Mouse (Mus musculus): ENCODE measurements around the gene Bcl11b. TPM values are rescaled to one million over a fixed set of nuclear protein-coding genes. Genes with fewer than 3 reads are reported as not detected.
A peak's percentile ranks its signal among the peaks of the same experiment; 100 is the strongest.

Bcl11b gene
- polyA plus RNA-seq, 1 experiment from 2014 or later, result 27.0 TPM

GRCm38 (mm10) chr12:107997241-107997640, 6.2 kb downstream of the Bcl11b start:
- H3K9ac ChIP-seq (replicated peaks), result peak overlapping the region; percentile 46; the same call in 1 of the 2 replicates
- H3K36me3 ChIP-seq, result no peaks in the 10 kb centered on the region
- no peak for ATAC-seq
- peak overlapping the region; percentile 96 for H3K4me3 ChIP-seq (replicated peaks)
- H3K4me2 ChIP-seq (replicated peaks), result peak overlapping the region; percentile 84
- WGBS, result 25% methylated on average over 3 of the region's 3 CpGs
- H3K27me3 ChIP-seq, result no peaks in the 10 kb centered on the region
- no peak overlapping the region for H3K27ac ChIP-seq
- peaks cover 78% of the 10 kb centered on the region for H3K4me1 ChIP-seq (replicated peaks)
- H3K9me3 ChIP-seq, result no peaks in the 10 kb centered on the region

GRCm38 (mm10) chr12:107996773-107997172, 6.6 kb downstream of the Bcl11b start:
- H3K27me3 ChIP-seq, result no peaks in the 10 kb centered on the region
- peak overlapping the region; percentile 1; the same call in 1 of the 2 replicates for H3K27ac ChIP-seq
- peak overlapping the region; percentile 96; the same call in 1 of the 2 replicates for H3K4me3 ChIP-seq (replicated peaks)
- peak overlapping the region; percentile 46; the same call in 1 of the 2 replicates for H3K9ac ChIP-seq (replicated peaks)
- WGBS, result 54% methylated on average over 4 of the region's 4 CpGs
- H3K36me3 ChIP-seq, result no peaks in the 10 kb centered on the region
- H3K4me2 ChIP-seq (replicated peaks), result peak overlapping the region; percentile 84
- no peaks in the 10 kb centered on the region for H3K9me3 ChIP-seq
- H3K4me1 ChIP-seq (replicated peaks), result peaks cover 80% of the 10 kb centered on the region
- ATAC-seq, result no peak

- Histone ChIP-seq H3K4me3 (replicated peaks) (no peak overlapping the region), H3K9ac (replicated peaks) (no peak overlapping the region), H3K9me3 (no peaks in the 10 kb centered on the region), H3K4me1 (replicated peaks) (peaks cover 85% of the 10 kb centered on the region), H3K27ac (no peak overlapping the region), H3K27me3 (no peaks in the 10 kb centered on the region), H3K36me3 (no peaks in the 10 kb centered on the region), H3K4me2 (replicated peaks) (peak overlapping the region; percentile 22; the same call in 1 of the 2 replicates)
- WGBS, result 73% methylated on average over 6 of the region's 6 CpGs
- ATAC-seq, result no peak
These were observed 7.2 kb downstream of the Bcl11b start for GRCm38 (mm10) chr12:107996216-107996615.

DNA sequence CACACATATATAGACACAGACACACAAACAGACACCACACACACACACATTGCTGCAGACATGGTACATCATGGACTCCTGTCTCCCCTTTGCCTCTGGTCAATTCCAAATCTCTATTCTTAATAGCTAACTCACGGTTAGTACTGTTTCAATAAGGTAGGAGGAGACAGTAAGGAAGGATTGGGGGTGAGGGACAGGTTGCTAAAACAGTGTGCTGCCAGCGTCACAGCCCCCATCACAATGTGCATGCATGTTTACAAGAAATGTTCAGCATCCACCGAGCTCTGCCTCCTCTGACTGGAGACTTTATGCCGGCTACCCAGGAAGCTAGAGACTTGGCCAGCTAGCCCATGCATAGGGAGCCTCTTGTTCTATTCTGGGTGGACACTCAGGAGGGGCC, 9.0 kb downstream of the Bcl11b start:
- Histone ChIP-seq H3K27ac (peak overlapping the region; percentile 2; the same call in 1 of the 2 replicates), H3K9me3 (no peaks in the 10 kb centered on the region), H3K4me1 (replicated peaks) (peaks cover 87% of the 10 kb centered on the region), H3K4me3 (replicated peaks) (0 out of 2 replicates have a peak overlapping the region, but pooled peaks have one; percentile 11), H3K27me3 (0 out of 2 replicates have a peak, but pooled peaks cover 1% of the 10 kb centered on the region), H3K9ac (replicated peaks) (peak overlapping the region; percentile 24; the same call in 1 of the 2 replicates), H3K36me3 (peaks cover 2% of the 10 kb centered on the region), H3K4me2 (replicated peaks) (peak overlapping the region; percentile 37)
- WGBS, result 67% methylated on average over 4 of the region's 4 CpGs
- ATAC-seq, result no peak

DNA sequence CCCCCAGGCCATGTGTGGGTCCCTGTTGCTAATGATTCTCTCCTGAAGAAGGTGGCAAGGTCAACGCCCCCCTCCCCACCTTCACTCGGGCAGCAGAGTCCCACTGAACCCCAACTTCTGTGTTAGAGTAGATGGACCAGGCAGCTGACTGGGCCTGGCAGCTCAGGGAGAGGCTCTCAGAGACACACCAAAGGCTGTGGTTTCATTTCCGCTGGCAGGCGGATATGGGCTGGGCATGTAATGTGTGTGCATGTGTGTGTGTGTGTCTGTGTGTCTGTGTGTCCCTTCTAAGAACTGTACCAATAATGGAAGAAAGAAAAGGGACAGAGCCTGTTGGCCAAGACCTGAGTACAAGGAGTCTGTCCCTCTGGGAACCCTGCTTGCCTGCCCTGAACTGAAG, 10.4 kb downstream of the Bcl11b start:
- H3K27me3 ChIP-seq, result 0 out of 2 replicates have a peak, but pooled peaks cover 5% of the 10 kb centered on the region
- H3K9me3 ChIP-seq, result no peaks in the 10 kb centered on the region
- no peak for ATAC-seq
- peaks cover 93% of the 10 kb centered on the region for H3K4me1 ChIP-seq (replicated peaks)
- H3K4me3 ChIP-seq (replicated peaks), result no peak overlapping the region
- H3K27ac ChIP-seq, result no peak overlapping the region
- H3K4me2 ChIP-seq (replicated peaks), result 0 out of 2 replicates have a peak overlapping the region, but pooled peaks have one; percentile 9
- peaks cover 7% of the 10 kb centered on the region for H3K36me3 ChIP-seq
- no peak overlapping the region for H3K9ac ChIP-seq (replicated peaks)
- 86% methylated on average over 4 of the region's 4 CpGs for WGBS

GRCm38 (mm10) chr12:107991191-107991590, 12.2 kb downstream of the Bcl11b start:
- Histone ChIP-seq H3K27me3 (0 out of 2 replicates have a peak, but pooled peaks cover 5% of the 10 kb centered on the region), H3K9ac (replicated peaks) (0 out of 2 replicates have a peak overlapping the region, but pooled peaks have one; percentile 29), H3K4me3 (replicated peaks) (no peak overlapping the region), H3K27ac (0 out of 2 replicates have a peak overlapping the region, but pooled peaks have one; percentile 39), H3K36me3 (peaks cover 10% of the 10 kb centered on the region), H3K4me2 (replicated peaks) (no peak overlapping the region; the same call in 1 of the 2 replicates), H3K4me1 (replicated peaks) (peaks cover 90% of the 10 kb centered on the region), H3K9me3 (no peaks in the 10 kb centered on the region)
- WGBS, result 65% methylated on average over 11 of the region's 11 CpGs
- ATAC-seq, result no peak

- 75% methylated on average over 8 of the region's 8 CpGs for WGBS
- Histone ChIP-seq H3K36me3 (peaks cover 3% of the 10 kb centered on the region; the same call in 1 of the 2 replicates), H3K4me2 (replicated peaks) (no peak overlapping the region), H3K27me3 (peaks cover 4% of the 10 kb centered on the region), H3K9ac (replicated peaks) (no peak overlapping the region), H3K27ac (no peak overlapping the region), H3K4me3 (replicated peaks) (no peak overlapping the region), H3K9me3 (no peaks in the 10 kb centered on the region), H3K4me1 (replicated peaks) (peaks cover 67% of the 10 kb centered on the region)
- ATAC-seq, result no peak
These were observed 20.2 kb downstream of the Bcl11b start for GRCm38 (mm10) chr12:107983211-107983610.

- Histone ChIP-seq H3K4me1 (replicated peaks) (peaks cover 67% of the 10 kb centered on the region), H3K9ac (replicated peaks) (no peak overlapping the region), H3K9me3 (no peaks in the 10 kb centered on the region), H3K36me3 (peaks cover 3% of the 10 kb centered on the region; the same call in 1 of the 2 replicates), H3K4me3 (replicated peaks) (no peak overlapping the region), H3K27ac (no peak overlapping the region), H3K4me2 (replicated peaks) (no peak overlapping the region), H3K27me3 (peaks cover 6% of the 10 kb centered on the region)
- no peak for ATAC-seq
- WGBS, result 73% methylated on average over 9 of the region's 9 CpGs
These were observed 21.1 kb downstream of the Bcl11b start for GRCm38 (mm10) chr12:107982306-107982705.

- Histone ChIP-seq H3K4me2 (replicated peaks) (peak overlapping the region; percentile 71), H3K4me3 (replicated peaks) (no peak overlapping the region), H3K4me1 (replicated peaks) (peaks cover 71% of the 10 kb centered on the region), H3K9me3 (no peaks in the 10 kb centered on the region), H3K9ac (replicated peaks) (no peak overlapping the region), H3K36me3 (no peaks in the 10 kb centered on the region), H3K27me3 (peaks cover 6% of the 10 kb centered on the region), H3K27ac (peak overlapping the region; percentile 78; the same call in 1 of the 2 replicates)
- WGBS, result 22% methylated on average over 6 of the region's 6 CpGs
- no peak for ATAC-seq
These were observed 22.2 kb downstream of the Bcl11b start for GRCm38 (mm10) chr12:107981231-107981630.

GRCm38 (mm10) chr12:107980261-107980961, 23.0 kb downstream of the Bcl11b start:
- Histone ChIP-seq H3K4me3 (replicated peaks) (peak overlapping the region; percentile 36), H3K9ac (replicated peaks) (peak overlapping the region; percentile 53), H3K4me1 (replicated peaks) (peaks cover 77% of the 10 kb centered on the region), H3K27ac (peak overlapping the region; percentile 78), H3K4me2 (replicated peaks) (peak overlapping the region; percentile 71), H3K9me3 (no peaks in the 10 kb centered on the region), H3K27me3 (peaks cover 6% of the 10 kb centered on the region), H3K36me3 (no peaks in the 10 kb centered on the region)
- peak; percentile 80 for ATAC-seq
- 1% methylated on average over 51 of the region's 51 CpGs for WGBS

- H3K9me3 ChIP-seq, result no peaks in the 10 kb centered on the region
- peak overlapping the region; percentile 78 for H3K27ac ChIP-seq
- peak overlapping the region; percentile 36 for H3K4me3 ChIP-seq (replicated peaks)
- peak overlapping the region; percentile 53 for H3K9ac ChIP-seq (replicated peaks)
- ATAC-seq, result peak; percentile 19
- H3K4me2 ChIP-seq (replicated peaks), result peak overlapping the region; percentile 71
- 1% methylated on average over 28 of the region's 28 CpGs for WGBS
- H3K36me3 ChIP-seq, result no peaks in the 10 kb centered on the region
- H3K27me3 ChIP-seq, result peaks cover 6% of the 10 kb centered on the region
- H3K4me1 ChIP-seq (replicated peaks), result peaks cover 83% of the 10 kb centered on the region
These were observed 23.6 kb downstream of the Bcl11b start for GRCm38 (mm10) chr12:107979710-107980260.

- Histone ChIP-seq H3K4me1 (replicated peaks) (peaks cover 92% of the 10 kb centered on the region), H3K4me2 (replicated peaks) (peak overlapping the region; percentile 49), H3K27ac (no peak overlapping the region), H3K4me3 (replicated peaks) (no peak overlapping the region), H3K27me3 (peaks cover 3% of the 10 kb centered on the region; the same call in 1 of the 2 replicates), H3K36me3 (no peaks in the 10 kb centered on the region), H3K9ac (replicated peaks) (no peak overlapping the region), H3K9me3 (no peaks in the 10 kb centered on the region)
- WGBS, result 48% methylated on average over 8 of the region's 8 CpGs
- ATAC-seq, result no peak
These were observed 24.6 kb downstream of the Bcl11b start for GRCm38 (mm10) chr12:107978736-107979255.
